Mouse (Mus musculus): ENCODE data around the gene Marc2.

DNA sequence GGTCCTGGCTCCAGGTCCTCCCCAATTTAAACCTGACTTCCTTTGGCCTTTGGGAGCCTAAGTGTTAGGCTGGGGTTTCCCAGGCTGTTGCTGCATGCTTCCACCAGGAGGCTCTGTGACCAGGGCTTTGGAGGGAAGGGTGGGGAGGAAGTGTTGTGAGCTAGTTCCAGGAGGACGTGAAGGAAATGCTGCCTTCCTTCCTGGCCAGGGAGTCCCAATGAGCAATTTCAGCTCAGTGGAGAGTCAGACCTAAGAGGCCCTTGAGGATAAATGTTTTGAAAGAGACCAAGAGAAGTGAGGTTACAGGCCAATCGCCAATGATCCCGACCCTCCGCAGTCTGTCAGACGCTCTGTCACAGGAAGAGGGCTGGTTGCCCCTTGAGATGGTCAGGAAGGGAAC, 7.1 kb upstream of the Marc2 start:
- TF ChIP-seq CTCF (IDR thresholded peaks at IDR 0.05; ENCODE audit: low read depth) = peak; percentile 94
- no peak for TF ChIP-seq EP300 (optimal IDR thresholded peaks at IDR 0.05)

All from stomach, postnatal 0 days (tissue).